Mouse (Mus musculus) heart, embryonic 12.5 days (tissue): ENCODE results near the gene Harbi1. TPM values are rescaled to one million over a fixed set of nuclear protein-coding genes. Genes with fewer than 3 reads are reported as not detected.
A peak's percentile ranks its signal among the peaks of the same experiment; 100 is the strongest.

Experiments
- ATAC-seq: fragments of 200-750 bp; cut with Nextera tagmentation; 2 replicates; pipeline ENCODE4 v1.8.0; 2017; ENCODE audit warnings: moderate TSS enrichment, moderate library complexity; ENCODE audit not compliant: insufficient number of reproducible peaks, low FRiP score
- H3K27ac ChIP-seq: fragments of 300-500 bp; sonication (generic); 2 replicates; pipeline ENCODE4 v1.5.1; 2016; ENCODE audit warnings: mild to moderate bottlenecking, moderate library complexity; ENCODE audit not compliant: poor library complexity, severe bottlenecking
- H3K27me3 ChIP-seq: fragments of 300-500 bp; sonication (generic); replicated peaks from 2 replicates; pipeline ENCODE4 v1.6.1; 2016; ENCODE audit warnings: mild to moderate bottlenecking, moderate library complexity
- H3K36me3 ChIP-seq: fragments of 300-500 bp; sonication (generic); 2 replicates; pipeline ENCODE4 v1.6.1; 2016; ENCODE audit warnings: mild to moderate bottlenecking, moderate library complexity
- H3K4me1 ChIP-seq: fragments of 300-500 bp; sonication (generic); replicated peaks from 2 replicates; pipeline ENCODE4 v1.6.1; 2016; ENCODE audit warnings: mild to moderate bottlenecking
- H3K4me2 ChIP-seq: fragments of 300-500 bp; sonication (generic); 2 replicates; pipeline ENCODE4 v1.6.1; 2016; ENCODE audit warnings: mild to moderate bottlenecking, moderate library complexity
- H3K4me3 ChIP-seq: fragments of 300-500 bp; sonication (generic); 2 replicates; pipeline ENCODE4 v1.5.1; 2016; ENCODE audit warnings: mild to moderate bottlenecking
- H3K9ac ChIP-seq: fragments of 300-500 bp; sonication (generic); 2 replicates; pipeline ENCODE4 v1.6.1; 2016; ENCODE audit warnings: mild to moderate bottlenecking, moderate library complexity
- H3K9me3 ChIP-seq: fragments of 300-500 bp; sonication (generic); replicated peaks from 2 replicates; pipeline ENCODE4 v1.6.1; 2016; ENCODE audit warnings: mild to moderate bottlenecking, moderate library complexity
- WGBS: fragments of 180-500 bp; shearing (Covaris S2); methylation state at CpG from one replicate; pipeline ENCODE4 v1.1.7; 2016; 5-methylcytosine and 5-hydroxymethylcytosine counted together
- polyA plus RNA-seq: library from polyadenylated mRNA; unstranded; fragments of >200 nt; fragmentation: Nextera tagmentation; extraction: Ambion mirVana; gene quantifications from 2 replicates; pipeline ENCODE4 v1.2.1, GENCODE M21; 2016

Harbi1 gene
- polyA plus RNA-seq, 1 experiment from 2014 or later: 12.2 TPM

- H3K4me1 ChIP-seq: peaks cover 6% of the 10 kb centered on the region; the same call in 1 of the 2 replicates
- H3K27ac ChIP-seq: no peak overlapping the region
- no peak overlapping the region for H3K4me2 ChIP-seq
- peaks cover 75% of the 10 kb centered on the region for H3K36me3 ChIP-seq
- no peaks in the 10 kb centered on the region for H3K9me3 ChIP-seq
- 0 out of 2 replicates have a peak, but pooled peaks have one; percentile 36 for ATAC-seq
- H3K4me3 ChIP-seq: no peak overlapping the region
- H3K9ac ChIP-seq: no peak overlapping the region
- WGBS: 36% methylated on average over 4 of the region's 4 CpGs
- H3K27me3 ChIP-seq: no peaks in the 10 kb centered on the region
Observed at GRCm38 (mm10) chr2:91682850-91683249, 27.8 kb upstream of the Harbi1 start.

- Histone ChIP-seq H3K27me3 (no peaks in the 10 kb centered on the region), H3K27ac (no peak overlapping the region), H3K9me3 (no peaks in the 10 kb centered on the region), H3K36me3 (peaks cover 73% of the 10 kb centered on the region), H3K9ac (no peak overlapping the region), H3K4me3 (no peak overlapping the region), H3K4me1 (peaks cover 6% of the 10 kb centered on the region; the same call in 1 of the 2 replicates), H3K4me2 (no peak overlapping the region)
- WGBS: 75% methylated on average over 8 of the region's 8 CpGs
- no peak for ATAC-seq
Observed at GRCm38 (mm10) chr2:91683919-91684318, 26.7 kb upstream of the Harbi1 start.

GRCm38 (mm10) chr2:91689452-91689851, 21.2 kb upstream of the Harbi1 start:
- H3K36me3 ChIP-seq: peaks cover 63% of the 10 kb centered on the region
- no peak overlapping the region for H3K4me3 ChIP-seq
- H3K27ac ChIP-seq: no peak overlapping the region
- no peaks in the 10 kb centered on the region for H3K27me3 ChIP-seq
- H3K4me1 ChIP-seq: 0 out of 2 replicates have a peak, but pooled peaks cover 6% of the 10 kb centered on the region
- no peak for ATAC-seq
- no peaks in the 10 kb centered on the region for H3K9me3 ChIP-seq
- WGBS: 73% methylated on average over 7 of the region's 7 CpGs
- H3K9ac ChIP-seq: no peak overlapping the region
- no peak overlapping the region for H3K4me2 ChIP-seq

- H3K4me3 ChIP-seq: no peak overlapping the region
- 62% methylated on average over 10 of the region's 10 CpGs for WGBS
- peaks cover 21% of the 10 kb centered on the region for H3K36me3 ChIP-seq
- H3K27me3 ChIP-seq: no peaks in the 10 kb centered on the region
- no peak for ATAC-seq
- H3K9ac ChIP-seq: no peak overlapping the region
- peaks cover 11% of the 10 kb centered on the region; the same call in 1 of the 2 replicates for H3K4me1 ChIP-seq
- H3K4me2 ChIP-seq: no peak overlapping the region
- no peaks in the 10 kb centered on the region for H3K9me3 ChIP-seq
- peak overlapping the region; percentile 8; the same call in 1 of the 2 replicates for H3K27ac ChIP-seq
Observed at GRCm38 (mm10) chr2:91695436-91696224, 15.0 kb upstream of the Harbi1 start.

GRCm38 (mm10) chr2:91696225-91696590, 14.4 kb upstream of the Harbi1 start:
- H3K4me1 ChIP-seq: peaks cover 11% of the 10 kb centered on the region; the same call in 1 of the 2 replicates
- H3K4me3 ChIP-seq: no peak overlapping the region
- no peaks in the 10 kb centered on the region for H3K27me3 ChIP-seq
- 33% methylated on average over 1 of the region's 1 CpGs for WGBS
- H3K9me3 ChIP-seq: no peaks in the 10 kb centered on the region
- H3K4me2 ChIP-seq: no peak overlapping the region
- H3K27ac ChIP-seq: peak overlapping the region; percentile 8; the same call in 1 of the 2 replicates
- peaks cover 19% of the 10 kb centered on the region for H3K36me3 ChIP-seq
- no peak for ATAC-seq
- H3K9ac ChIP-seq: no peak overlapping the region

- Histone ChIP-seq H3K9ac (no peak overlapping the region), H3K4me2 (no peak overlapping the region), H3K4me1 (peaks cover 11% of the 10 kb centered on the region; the same call in 1 of the 2 replicates), H3K36me3 (peaks cover 10% of the 10 kb centered on the region), H3K27ac (no peak overlapping the region), H3K27me3 (no peaks in the 10 kb centered on the region), H3K4me3 (no peak overlapping the region), H3K9me3 (no peaks in the 10 kb centered on the region)
- ATAC-seq: no peak
- 40% methylated on average over 1 of the region's 1 CpGs for WGBS
Observed at GRCm38 (mm10) chr2:91699225-91699624, 11.4 kb upstream of the Harbi1 start.

- no peak overlapping the region for H3K27ac ChIP-seq
- H3K27me3 ChIP-seq: no peaks in the 10 kb centered on the region
- 94% methylated on average over 2 of the region's 2 CpGs for WGBS
- peaks cover 11% of the 10 kb centered on the region; the same call in 1 of the 2 replicates for H3K4me1 ChIP-seq
- no peak overlapping the region for H3K4me3 ChIP-seq
- 0 out of 2 replicates have a peak, but pooled peaks cover 4% of the 10 kb centered on the region for H3K36me3 ChIP-seq
- no peak for ATAC-seq
- H3K9ac ChIP-seq: no peak overlapping the region
- H3K9me3 ChIP-seq: no peaks in the 10 kb centered on the region
- H3K4me2 ChIP-seq: no peak overlapping the region
Observed at GRCm38 (mm10) chr2:91701366-91701765, 9.3 kb upstream of the Harbi1 start.

GRCm38 (mm10) chr2:91705736-91706135, 4.9 kb upstream of the Harbi1 start:
- Histone ChIP-seq H3K9ac (no peak overlapping the region), H3K4me1 (peaks cover 6% of the 10 kb centered on the region), H3K27ac (no peak overlapping the region), H3K36me3 (0 out of 2 replicates have a peak, but pooled peaks cover 4% of the 10 kb centered on the region), H3K9me3 (no peaks in the 10 kb centered on the region), H3K4me2 (no peak overlapping the region), H3K4me3 (no peak overlapping the region), H3K27me3 (no peaks in the 10 kb centered on the region)
- 74% methylated on average over 6 of the region's 6 CpGs for WGBS
- ATAC-seq: no peak

- no peak overlapping the region for H3K4me2 ChIP-seq
- H3K4me1 ChIP-seq: peaks cover 8% of the 10 kb centered on the region
- H3K27ac ChIP-seq: no peak overlapping the region
- H3K9ac ChIP-seq: no peak overlapping the region
- H3K4me3 ChIP-seq: no peak overlapping the region
- no peaks in the 10 kb centered on the region for H3K9me3 ChIP-seq
- H3K36me3 ChIP-seq: 0 out of 2 replicates have a peak, but pooled peaks cover 2% of the 10 kb centered on the region
- ATAC-seq: no peak
- no peaks in the 10 kb centered on the region for H3K27me3 ChIP-seq
Observed at GRCm38 (mm10) chr2:91706456-91706855, 4.2 kb upstream of the Harbi1 start.

- Histone ChIP-seq H3K9ac (no peak overlapping the region), H3K27me3 (no peaks in the 10 kb centered on the region), H3K9me3 (no peaks in the 10 kb centered on the region), H3K4me2 (no peak overlapping the region), H3K27ac (no peak overlapping the region), H3K4me1 (peaks cover 11% of the 10 kb centered on the region), H3K4me3 (no peak overlapping the region), H3K36me3 (no peaks in the 10 kb centered on the region)
- ATAC-seq: no peak
- 96% methylated on average over 6 of the region's 6 CpGs for WGBS
Observed at GRCm38 (mm10) chr2:91708361-91708760, 2.3 kb upstream of the Harbi1 start.

- H3K27ac ChIP-seq: peak overlapping the region; percentile 71
- 0 out of 2 replicates have a peak, but pooled peaks cover 2% of the 10 kb centered on the region for H3K36me3 ChIP-seq
- peak overlapping the region; percentile 77 for H3K9ac ChIP-seq
- H3K9me3 ChIP-seq: no peaks in the 10 kb centered on the region
- H3K4me3 ChIP-seq: peak overlapping the region; percentile 88
- H3K4me2 ChIP-seq: peak overlapping the region; percentile 77
- no peaks in the 10 kb centered on the region for H3K27me3 ChIP-seq
- ATAC-seq: no peak
- peaks cover 11% of the 10 kb centered on the region for H3K4me1 ChIP-seq
- WGBS: 8% methylated on average over 8 of the region's 8 CpGs
Observed at GRCm38 (mm10) chr2:91711256-91711925, 739 bp downstream of the Harbi1 start.
